In the genomic region with DNA sequence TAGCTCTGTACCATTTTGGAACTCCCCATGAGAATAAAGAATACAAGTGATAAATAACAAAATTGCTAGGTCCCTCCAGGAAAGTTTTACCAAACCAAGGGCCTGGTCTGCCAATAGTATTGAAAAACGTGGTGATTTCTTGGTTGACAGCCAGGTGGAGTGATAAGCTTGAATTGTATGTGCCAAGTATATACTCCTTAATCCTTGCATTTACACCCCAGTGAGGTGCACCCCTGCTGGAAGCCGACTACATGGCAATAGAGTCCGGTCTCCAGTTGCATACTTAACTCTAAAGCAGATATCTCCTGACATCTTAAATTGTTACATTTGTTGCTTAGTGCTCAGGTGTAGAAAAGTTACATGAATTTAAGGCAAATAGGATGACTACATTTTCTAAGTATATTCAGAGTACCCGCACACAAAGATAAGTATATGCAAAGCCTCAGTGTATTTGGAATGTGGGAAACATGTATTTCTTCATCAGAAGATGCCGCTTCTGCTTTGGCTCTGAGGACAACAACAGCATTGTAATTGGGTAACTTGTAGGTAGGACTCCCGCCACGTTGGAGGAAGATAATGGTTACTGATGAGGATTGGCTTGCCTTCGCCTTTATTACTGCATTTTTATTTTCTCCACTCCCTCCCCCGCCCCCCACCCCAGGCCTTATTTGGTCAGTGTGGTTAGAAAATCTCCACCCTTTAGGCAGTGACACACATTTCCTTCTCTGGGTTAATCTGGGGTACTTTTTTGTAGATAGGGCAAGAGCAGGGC, we compare ENCODE assay signal across 8 mouse cellular contexts. TPM values are rescaled to one million over a fixed set of nuclear protein-coding genes. Genes with fewer than 3 reads are reported as not detected.
A peak's percentile ranks its signal among the peaks of the same experiment; 100 is the strongest.
DNase-seq lines count a peak whose midpoint lies in the region; ATAC-seq and TF ChIP-seq lines count a peak whose summit lies in the region.

No protein-coding gene starts in this region.

- peak overlapping the region; percentile 93 for H3K9ac ChIP-seq in kidney, embryonic 15.5 days
- peak overlapping the region; percentile 88 for H3K9ac ChIP-seq in heart, postnatal 0 days (replicated peaks; ENCODE audit: low read depth, low read length)

- H3K9me3 ChIP-seq in kidney, embryonic 15.5 days (replicated peaks), result no peaks in the 10 kb centered on the region
- no peaks in the 10 kb centered on the region for H3K9me3 ChIP-seq in heart, postnatal 0 days (replicated peaks; ENCODE audit: control insufficient read depth, low read length)

- no peak for DNase-seq in kidney, adult 2 months
- peak; percentile 21 for DNase-seq in adipocyte (ENCODE audit: low spot score)
- DNase-seq in heart, postnatal 0 days (ENCODE audit: low spot score), result no peak
- DNase-seq in spleen, postnatal 14 days (ENCODE audit: low spot score in 2 of 2), result no peak
- DNase-seq in cerebellum, postnatal 36 days, result no peak
- no peak for DNase-seq in lung, postnatal 14 days

- peaks cover 15% of the 10 kb centered on the region for H3K36me3 ChIP-seq in kidney, embryonic 15.5 days
- H3K36me3 ChIP-seq in kidney, adult 2 months (ENCODE audit: control insufficient read depth, insufficient read depth, low read length), result no peaks in the 10 kb centered on the region
- H3K36me3 ChIP-seq in heart, postnatal 0 days (replicated peaks; ENCODE audit: control insufficient read depth, insufficient read depth, low read length), result peaks cover 5% of the 10 kb centered on the region; the same call in 1 of the 2 replicates

- no peak for ATAC-seq in kidney, embryonic 15.5 days (replicated peaks; ENCODE audit: low FRiP score)
- no peak for ATAC-seq in heart, postnatal 0 days (ENCODE audit: insufficient read depth, low read depth)
- ATAC-seq in megakaryocyte-erythroid progenitor cell, adult 5-6 weeks (replicated peaks; ENCODE audit: low FRiP score, low TSS enrichment, poor library complexity, severe bottlenecking), result peak; percentile 55

- no peak for TF ChIP-seq CTCF in kidney, adult 2 months (conservative IDR thresholded peaks at IDR 0.05; ENCODE audit: insufficient read depth, insufficient read length, low read depth, low read length)
- no peak for TF ChIP-seq CTCF in heart, postnatal 0 days (IDR thresholded peaks at IDR 0.05; ENCODE audit: low read depth)

- WGBS in kidney, embryonic 15.5 days, result 66% methylated on average over 9 of the region's 9 CpGs
- WGBS in kidney, adult 2 months, result 73% methylated on average over 9 of the region's 9 CpGs
- 68% methylated on average over 9 of the region's 9 CpGs for WGBS in heart, postnatal 0 days

- H3K4me3 ChIP-seq in kidney, embryonic 15.5 days (replicated peaks), result peak overlapping the region; percentile 80
- H3K4me3 ChIP-seq in kidney, adult 2 months (ENCODE audit: insufficient read depth, low read depth, low read length), result no peak overlapping the region
- H3K4me3 ChIP-seq in heart, postnatal 0 days (ENCODE audit: low read depth, low read length), result peak overlapping the region; percentile 82

- TF ChIP-seq EP300 in heart, postnatal 0 days (IDR thresholded peaks at IDR 0.05; ENCODE audit: low read depth), result no peak

- H3K27me3 ChIP-seq in kidney, embryonic 15.5 days, result 0 out of 2 replicates have a peak, but pooled peaks cover 3% of the 10 kb centered on the region
- no peaks in the 10 kb centered on the region for H3K27me3 ChIP-seq in kidney, adult 2 months (replicated peaks; ENCODE audit: control insufficient read depth, insufficient read depth, low read length)
- H3K27me3 ChIP-seq in heart, postnatal 0 days (ENCODE audit: control insufficient read depth, insufficient read depth, low read length), result no peaks in the 10 kb centered on the region

- H3K4me1 ChIP-seq in kidney, embryonic 15.5 days, result peaks cover 7% of the 10 kb centered on the region; the same call in 1 of the 2 replicates
- no peaks in the 10 kb centered on the region for H3K4me1 ChIP-seq in kidney, adult 2 months (ENCODE audit: control insufficient read depth, insufficient read depth, low read length)
- H3K4me1 ChIP-seq in heart, postnatal 0 days (ENCODE audit: control insufficient read depth, insufficient read depth), result peaks cover 9% of the 10 kb centered on the region

- TF ChIP-seq POLR2A in kidney, adult 2 months (IDR thresholded peaks at IDR 0.05; ENCODE audit: low read depth, low read length), result no peak

- H3K4me2 ChIP-seq in kidney, embryonic 15.5 days, result peak overlapping the region; percentile 83
- peak overlapping the region; percentile 91 for H3K4me2 ChIP-seq in heart, postnatal 0 days (ENCODE audit: low read depth, low read length)

- no peak overlapping the region; the same call in 1 of the 2 replicates for H3K27ac ChIP-seq in kidney, embryonic 15.5 days
- no peak overlapping the region for H3K27ac ChIP-seq in kidney, adult 2 months (ENCODE audit: insufficient read depth, low read depth, low read length)
- peak overlapping the region; percentile 99 for H3K27ac ChIP-seq in heart, postnatal 0 days (ENCODE audit: low read depth)

RNA-seq across cellular contexts. Expression of gene Pstk, which starts 1.1 kb away (rescaled TPM):
- 62.6 and 63.0 TPM in 2 replicates for polyA plus RNA-seq in kidney, embryonic 15.5 days (2015; fragmentation: Nextera tagmentation; extraction: Ambion mirVana)
- polyA plus RNA-seq in kidney, adult 2 months (2012; rRNA removed), result 40.9 and 45.9 TPM in 2 replicates
- total RNA-seq in heart, postnatal 0 days (2014; rRNA removed; ENCODE audit: low replicate concordance), result 75.0 and 82.2 TPM in 2 replicates
- 124 and 126 TPM in 2 replicates for polyA plus RNA-seq in heart, postnatal 0 days (2015; fragmentation: Nextera tagmentation; extraction: Ambion mirVana)
- 21.3 and 35.3 TPM in 2 replicates for total RNA-seq in megakaryocyte-erythroid progenitor cell, adult 5-6 weeks (2014; fragmentation: Nextera tagmentation)
- 9.2 and 30.5 TPM in 2 replicates for total RNA-seq in megakaryocyte-erythroid progenitor cell, adult 5-6 weeks (2017)

RNA-seq across cellular contexts. Expression of gene 2310057M21Rik, which starts 9.5 kb away (rescaled TPM):
- polyA plus RNA-seq in kidney, embryonic 15.5 days (2015; fragmentation: Nextera tagmentation; extraction: Ambion mirVana), result 22.1 and 22.7 TPM in 2 replicates
- polyA plus RNA-seq in kidney, adult 2 months (2012; rRNA removed), result 5.7 and 6.0 TPM in 2 replicates
- 4.2 and 6.3 TPM in 2 replicates for total RNA-seq in heart, postnatal 0 days (2014; rRNA removed; ENCODE audit: low replicate concordance)
- polyA plus RNA-seq in heart, postnatal 0 days (2015; fragmentation: Nextera tagmentation; extraction: Ambion mirVana), result 13.6 and 15.0 TPM in 2 replicates
- 8.0 and 14.3 TPM in 2 replicates for total RNA-seq in megakaryocyte-erythroid progenitor cell, adult 5-6 weeks (2014; fragmentation: Nextera tagmentation)
- total RNA-seq in megakaryocyte-erythroid progenitor cell, adult 5-6 weeks (2017), result 4.1 and 12.4 TPM in 2 replicates

RNA-seq across cellular contexts. Expression of gene Ikzf5, which starts 38.3 kb away (rescaled TPM):
- 14.9 and 16.4 TPM in 2 replicates for polyA plus RNA-seq in kidney, embryonic 15.5 days (2015; fragmentation: Nextera tagmentation; extraction: Ambion mirVana)
- polyA plus RNA-seq in kidney, adult 2 months (2012; rRNA removed), result 7.5 and 10.3 TPM in 2 replicates
- total RNA-seq in heart, postnatal 0 days (2014; rRNA removed; ENCODE audit: low replicate concordance), result 9.5 and 12.2 TPM in 2 replicates
- polyA plus RNA-seq in heart, postnatal 0 days (2015; fragmentation: Nextera tagmentation; extraction: Ambion mirVana), result 7.2 and 7.3 TPM in 2 replicates
- total RNA-seq in megakaryocyte-erythroid progenitor cell, adult 5-6 weeks (2014; fragmentation: Nextera tagmentation), result 34.8 and 55.7 TPM in 2 replicates
- 34.0 and 34.6 TPM in 2 replicates for total RNA-seq in megakaryocyte-erythroid progenitor cell, adult 5-6 weeks (2017)

RNA-seq across cellular contexts. Expression of gene Acadsb, which starts 38.3 kb away (rescaled TPM):
- 99.4 and 101 TPM in 2 replicates for polyA plus RNA-seq in kidney, embryonic 15.5 days (2015; fragmentation: Nextera tagmentation; extraction: Ambion mirVana)
- polyA plus RNA-seq in kidney, adult 2 months (2012; rRNA removed), result 23.2 and 30.9 TPM in 2 replicates
- total RNA-seq in heart, postnatal 0 days (2014; rRNA removed; ENCODE audit: low replicate concordance), result 32.5 and 36.8 TPM in 2 replicates
- 81.1 and 83.9 TPM in 2 replicates for polyA plus RNA-seq in heart, postnatal 0 days (2015; fragmentation: Nextera tagmentation; extraction: Ambion mirVana)
- total RNA-seq in megakaryocyte-erythroid progenitor cell, adult 5-6 weeks (2014; fragmentation: Nextera tagmentation), result 7.8 and 18.2 TPM in 2 replicates
- total RNA-seq in megakaryocyte-erythroid progenitor cell, adult 5-6 weeks (2017), result 21.7 and 33.1 TPM in 2 replicates

RNA-seq across cellular contexts. Expression of gene Fam24a, which starts 38.4 kb away (rescaled TPM):
- polyA plus RNA-seq in kidney, embryonic 15.5 days (2015; fragmentation: Nextera tagmentation; extraction: Ambion mirVana), result 0.24 TPM in 1 of 2 replicates, not detected in the other
- polyA plus RNA-seq in kidney, adult 2 months (2012; rRNA removed), result not detected in 2 replicates
- not detected in 2 replicates for total RNA-seq in heart, postnatal 0 days (2014; rRNA removed; ENCODE audit: low replicate concordance)
- polyA plus RNA-seq in heart, postnatal 0 days (2015; fragmentation: Nextera tagmentation; extraction: Ambion mirVana), result not detected in 2 replicates
- total RNA-seq in megakaryocyte-erythroid progenitor cell, adult 5-6 weeks (2014; fragmentation: Nextera tagmentation), result not detected in 2 replicates
- total RNA-seq in megakaryocyte-erythroid progenitor cell, adult 5-6 weeks (2017), result not detected in 2 replicates
